Mouse (Mus musculus) brain, adult 2 months (tissue): ENCODE results near the gene Myo1e.

Source experiments
- DNase-seq: peaks from one replicate; pipeline ENCODE4 v3.0.0; 2011; ENCODE audit warnings: low read depth, low spot score

The Myo1e gene

GRCm38 (mm10) chr9:70220461-70221170, 13.5 kb downstream of the Myo1e start:
- DNase-seq: no peak

- DNase-seq: no peak
These were observed 16.0 kb downstream of the Myo1e start for GRCm38 (mm10) chr9:70223142-70223541.

- DNase-seq: no peak
These were observed 16.9 kb downstream of the Myo1e start for GRCm38 (mm10) chr9:70224046-70224445.

GRCm38 (mm10) chr9:70226359-70226758, 19.2 kb downstream of the Myo1e start:
- DNase-seq: no peak

- no peak for DNase-seq
These were observed 22.7 kb downstream of the Myo1e start for GRCm38 (mm10) chr9:70229823-70230222.

GRCm38 (mm10) chr9:70232044-70233010, 25.2 kb downstream of the Myo1e start:
- DNase-seq: no peak

GRCm38 (mm10) chr9:70237136-70237535, 30.0 kb downstream of the Myo1e start:
- no peak for DNase-seq

- DNase-seq: no peak
These were observed 30.4 kb downstream of the Myo1e start for GRCm38 (mm10) chr9:70237561-70237960.

GRCm38 (mm10) chr9:70238391-70238790, 31.2 kb downstream of the Myo1e start:
- no peak for DNase-seq

- no peak for DNase-seq
These were observed 32.1 kb downstream of the Myo1e start for GRCm38 (mm10) chr9:70239229-70239628.

GRCm38 (mm10) chr9:70240703-70241410, 33.7 kb downstream of the Myo1e start:
- no peak for DNase-seq

GRCm38 (mm10) chr9:70241411-70241961, 34.3 kb downstream of the Myo1e start:
- no peak for DNase-seq

- no peak for DNase-seq
These were observed 35.1 kb downstream of the Myo1e start for GRCm38 (mm10) chr9:70242112-70242862.

GRCm38 (mm10) chr9:70243241-70243640, 36.1 kb downstream of the Myo1e start:
- DNase-seq: no peak

- no peak for DNase-seq
These were observed 36.6 kb downstream of the Myo1e start for GRCm38 (mm10) chr9:70243708-70244107.

GRCm38 (mm10) chr9:70244115-70244514, 37.0 kb downstream of the Myo1e start:
- DNase-seq: no peak

GRCm38 (mm10) chr9:70245040-70245439, 37.9 kb downstream of the Myo1e start:
- no peak for DNase-seq

- DNase-seq: no peak
These were observed 39.3 kb downstream of the Myo1e start for GRCm38 (mm10) chr9:70246427-70246826.

GRCm38 (mm10) chr9:70248046-70248445, 40.9 kb downstream of the Myo1e start:
- DNase-seq: no peak

- DNase-seq: peak; percentile 39
These were observed 41.7 kb downstream of the Myo1e start for GRCm38 (mm10) chr9:70248826-70249225.
